Mouse (Mus musculus) retina, adult 2 months (tissue): ENCODE measurements at regions not wholly inside any gene's neighbourhood (a gene's known extent, or its start where the extent isn't known, plus 50 kb on each side); places are given as distances from the start of the nearest gene placed in this dataset.

Source experiments
- DNase-seq: peaks from one replicate; pipeline ENCODE4 v3.0.0-alpha.2; 2012; ENCODE audit warnings: low read depth, low spot score

- no peak for DNase-seq
Observed at GRCm38 (mm10) chr13:42507535-42507934, 172.9 kb upstream of the Phactr1 start.

GRCm38 (mm10) chr13:42518686-42519085 is 161.7 kb upstream of the Phactr1 start:
- DNase-seq = no peak

GRCm38 (mm10) chr13:42522553-42522952 is 157.9 kb upstream of the Phactr1 start:
- no peak for DNase-seq

- DNase-seq = no peak
Observed at GRCm38 (mm10) chr13:42526163-42526562, 154.3 kb upstream of the Phactr1 start.

- no peak for DNase-seq
Observed at GRCm38 (mm10) chr13:42526966-42527365, 153.5 kb upstream of the Phactr1 start.

GRCm38 (mm10) chr13:42528169-42528568 is 152.3 kb upstream of the Phactr1 start:
- no peak for DNase-seq

- DNase-seq = no peak
Observed at GRCm38 (mm10) chr13:42536501-42537210, 143.8 kb upstream of the Phactr1 start.

GRCm38 (mm10) chr13:42538046-42538445 is 142.4 kb upstream of the Phactr1 start:
- DNase-seq = no peak

GRCm38 (mm10) chr13:42544536-42545094 is 135.8 kb upstream of the Phactr1 start:
- no peak for DNase-seq

- DNase-seq = no peak
Observed at GRCm38 (mm10) chr13:42546389-42546788, 134.0 kb upstream of the Phactr1 start.

- no peak for DNase-seq
Observed at GRCm38 (mm10) chr13:42546851-42547250, 133.6 kb upstream of the Phactr1 start.

- DNase-seq = no peak
Observed at GRCm38 (mm10) chr13:42549021-42549559, 131.3 kb upstream of the Phactr1 start.

- DNase-seq = no peak
Observed at GRCm38 (mm10) chr13:42554961-42555360, 125.5 kb upstream of the Phactr1 start.

- DNase-seq = no peak
Observed at GRCm38 (mm10) chr13:42558526-42558925, 121.9 kb upstream of the Phactr1 start.

GRCm38 (mm10) chr13:42561446-42561845 is 119.0 kb upstream of the Phactr1 start:
- DNase-seq = no peak

GRCm38 (mm10) chr13:42565291-42566058 is 114.9 kb upstream of the Phactr1 start:
- DNase-seq = no peak

GRCm38 (mm10) chr13:42570600-42571348 is 109.6 kb upstream of the Phactr1 start:
- no peak for DNase-seq

GRCm38 (mm10) chr13:42574189-42574588 is 106.2 kb upstream of the Phactr1 start:
- DNase-seq = no peak

GRCm38 (mm10) chr13:42575725-42576426 is 104.5 kb upstream of the Phactr1 start:
- DNase-seq = peak; percentile 33

GRCm38 (mm10) chr13:42579471-42579870 is 101.0 kb upstream of the Phactr1 start:
- no peak for DNase-seq

GRCm38 (mm10) chr13:42589136-42589535 is 91.3 kb upstream of the Phactr1 start:
- no peak for DNase-seq
